Mouse (Mus musculus) adrenal gland, adult 8-10 months (tissue): Measurements from ENCODE around the gene Ppp5c. TPM values are rescaled to one million over a fixed set of nuclear protein-coding genes. Genes with fewer than 3 reads are reported as not detected.

Experiments
- DNase-seq: peaks from one replicate; pipeline ENCODE4 v3.0.0; 2022
- total RNA-seq, 4 experiments: library from RNA; stranded (reverse); gene quantifications; 2 replicates each; pipeline ENCODE4 v1.2.4; 2022

Gene Ppp5c
- total RNA-seq, 4 experiments from 2014 or later, result 74.7 to 96.9 (median 91.3) TPM

- DNase-seq, result no peak
These were observed 26.7 kb upstream of the Ppp5c start for GRCm38 (mm10) chr7:17054325-17054989.

DNA sequence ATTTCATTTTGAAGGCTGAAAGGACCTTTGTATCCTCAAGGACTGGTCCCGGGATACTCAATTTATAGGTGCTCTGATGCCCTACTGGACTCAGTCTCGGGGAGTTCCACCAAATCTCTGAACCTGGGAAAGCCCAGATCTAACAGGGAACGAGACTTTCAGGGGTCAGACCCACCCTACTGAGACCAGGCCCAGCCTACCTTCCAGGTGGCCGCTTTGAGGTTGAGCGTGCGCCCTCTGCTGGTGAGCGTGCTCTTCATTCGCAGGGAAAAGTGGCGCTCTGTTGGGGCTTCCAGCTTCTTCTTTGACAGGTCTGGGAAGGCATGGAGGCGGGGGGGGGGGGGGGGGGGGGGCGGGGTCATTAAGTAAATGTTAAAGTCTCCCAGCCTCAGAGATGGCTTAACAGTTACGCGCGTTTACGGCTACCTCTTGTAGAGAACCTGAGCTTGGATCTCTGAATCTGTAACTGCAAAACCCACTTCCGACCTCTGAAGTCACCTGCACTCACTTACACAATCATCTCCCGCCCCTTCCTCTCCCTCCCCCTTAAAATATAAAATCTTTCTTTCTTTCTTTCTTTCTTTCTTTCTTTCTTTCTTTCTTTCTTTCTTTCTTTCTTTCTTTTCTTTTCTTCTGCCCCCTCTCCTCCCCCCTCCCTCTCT, 23.3 kb upstream of the Ppp5c start:
- no peak for DNase-seq

GRCm38 (mm10) chr7:17050491-17050890, 22.8 kb upstream of the Ppp5c start:
- DNase-seq, result no peak

DNA sequence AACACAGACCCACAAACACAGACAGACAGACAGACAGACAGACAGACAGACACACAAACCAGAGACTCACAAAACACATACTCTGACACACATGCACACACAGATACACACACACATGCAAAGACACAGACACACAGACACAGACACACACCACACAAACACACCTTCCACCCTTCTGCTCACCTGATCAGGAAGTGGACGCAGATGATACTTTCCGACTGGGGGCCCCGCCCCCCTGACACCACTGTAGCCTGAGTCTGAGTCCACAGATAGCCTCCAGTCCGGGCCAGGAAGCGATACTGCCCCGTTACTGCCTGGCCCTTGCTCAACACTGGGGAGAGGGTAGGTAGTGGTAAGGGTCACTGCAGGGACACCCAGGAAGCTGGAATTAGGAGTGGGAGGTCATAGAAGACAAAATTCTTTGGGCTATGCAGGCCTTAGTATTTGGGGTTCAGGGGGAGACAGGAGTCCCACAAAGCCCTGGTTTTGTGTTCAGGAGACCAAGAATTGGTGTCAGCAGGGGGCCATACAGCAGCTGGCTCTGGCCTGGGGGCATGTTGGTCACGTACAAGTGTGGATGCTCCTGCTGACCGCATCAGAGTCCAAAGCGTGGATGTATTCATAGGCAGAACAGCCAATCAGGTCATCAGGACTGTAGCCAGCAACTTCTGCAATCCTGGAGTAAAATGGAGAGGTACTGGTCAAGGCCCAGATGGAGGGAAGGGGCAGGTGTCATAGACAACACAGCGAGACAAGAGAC, 20.9 kb upstream of the Ppp5c start:
- no peak for DNase-seq

DNA sequence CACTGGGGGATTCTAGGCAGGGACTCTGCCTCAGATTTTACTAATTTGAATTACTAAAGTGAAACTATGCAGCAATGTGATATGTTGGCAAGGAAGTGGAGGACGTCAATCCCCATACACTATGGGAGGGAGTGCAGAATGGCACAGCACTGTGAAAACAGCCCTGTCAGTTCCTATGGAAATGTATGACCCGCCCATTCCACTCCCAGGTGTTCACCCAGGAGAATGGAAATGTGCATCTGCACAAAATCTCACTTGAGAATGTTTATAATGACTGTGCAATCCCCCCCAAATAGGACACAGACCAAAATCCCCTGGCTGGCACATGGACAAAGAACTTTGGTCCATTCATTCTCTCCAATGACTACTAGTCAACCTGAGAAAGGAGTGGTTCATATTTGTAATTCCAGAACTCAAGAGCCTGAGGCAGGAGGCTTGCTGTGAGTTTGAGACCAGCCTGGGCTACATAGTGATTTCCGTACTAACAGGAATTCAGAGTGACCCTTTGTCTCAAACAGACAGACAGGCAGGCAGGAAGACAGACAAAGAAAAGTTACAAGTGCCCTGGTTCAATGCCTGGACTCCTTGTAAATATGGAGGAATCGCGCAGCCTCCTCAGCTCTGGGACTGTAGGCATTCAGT, 19.4 kb upstream of the Ppp5c start:
- no peak for DNase-seq

GRCm38 (mm10) chr7:17045743-17046142, 18.0 kb upstream of the Ppp5c start:
- DNase-seq, result no peak

- no peak for DNase-seq
These were observed 11.6 kb upstream of the Ppp5c start for GRCm38 (mm10) chr7:17039373-17039772.

DNA sequence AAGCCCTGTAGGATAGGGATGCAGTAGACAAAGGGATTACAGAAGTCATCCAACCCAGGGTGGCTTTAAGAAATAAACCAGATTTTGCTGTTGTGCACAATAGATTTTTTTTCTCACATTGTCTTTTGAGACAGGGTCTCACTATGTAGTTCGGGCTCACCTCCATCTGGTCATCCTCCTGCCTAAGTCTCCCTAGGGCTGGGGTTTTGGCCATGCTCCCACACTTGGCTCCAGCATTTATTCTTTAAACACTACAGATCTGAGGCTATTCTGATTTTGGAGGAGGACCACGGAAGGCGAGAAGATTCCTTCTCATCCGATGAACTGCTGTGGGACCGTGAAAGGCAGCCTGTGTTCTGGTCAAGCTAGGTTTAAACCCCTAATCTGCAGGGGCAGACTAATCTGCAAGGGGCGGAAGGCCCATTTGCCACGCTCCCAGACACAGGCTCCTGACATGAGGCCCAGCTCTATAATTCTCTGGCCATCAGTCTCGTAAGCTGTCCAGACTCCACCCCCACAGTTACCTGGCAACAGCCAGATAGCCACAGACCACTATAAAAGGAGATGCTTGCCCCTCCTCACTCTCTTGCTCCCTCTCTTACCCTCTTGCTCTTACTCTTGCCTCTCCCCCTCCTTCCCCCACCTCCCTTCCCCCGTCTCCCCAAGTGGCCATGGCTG, 10.4 kb upstream of the Ppp5c start:
- DNase-seq, result no peak

DNA sequence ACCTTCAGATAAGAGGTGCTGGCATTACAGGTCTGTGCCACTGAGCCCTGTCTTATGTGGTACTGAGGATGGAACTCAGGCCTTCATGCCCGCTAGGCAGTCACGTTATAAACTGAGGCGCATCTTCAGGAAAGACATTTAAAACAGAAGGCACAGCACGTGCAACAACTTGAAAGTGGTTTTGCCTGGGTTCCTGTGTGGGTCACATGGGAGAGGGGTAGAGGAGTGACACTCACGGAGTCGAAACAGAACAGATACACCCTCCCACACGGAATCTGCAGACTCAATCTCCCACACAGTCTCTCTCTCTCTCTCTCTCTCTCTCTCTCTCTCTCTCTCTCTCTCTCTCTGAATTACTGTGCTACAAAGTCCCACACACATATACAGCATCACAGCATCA, 2.5 kb upstream of the Ppp5c start:
- DNase-seq, result no peak

DNA sequence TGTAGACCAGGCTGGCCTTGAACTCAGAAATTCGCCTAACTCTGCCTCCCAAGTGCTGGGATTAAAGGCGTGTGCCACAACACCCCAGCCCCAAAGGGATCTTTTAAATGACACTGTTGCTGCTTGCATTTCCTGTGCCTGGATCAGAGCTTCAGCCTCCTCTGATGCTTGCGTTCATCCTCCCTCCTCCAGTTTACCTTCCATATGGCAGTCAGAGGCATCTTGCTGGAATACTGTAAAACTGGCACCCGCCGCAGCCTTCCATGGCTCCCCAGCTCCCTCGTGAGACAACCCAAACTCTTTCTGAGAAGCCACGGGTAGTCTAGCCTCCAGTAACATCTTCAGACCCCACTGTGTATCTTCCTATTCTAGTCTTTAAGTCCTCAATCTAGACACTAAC, 1.2 kb upstream of the Ppp5c start:
- DNase-seq, result no peak

DNA sequence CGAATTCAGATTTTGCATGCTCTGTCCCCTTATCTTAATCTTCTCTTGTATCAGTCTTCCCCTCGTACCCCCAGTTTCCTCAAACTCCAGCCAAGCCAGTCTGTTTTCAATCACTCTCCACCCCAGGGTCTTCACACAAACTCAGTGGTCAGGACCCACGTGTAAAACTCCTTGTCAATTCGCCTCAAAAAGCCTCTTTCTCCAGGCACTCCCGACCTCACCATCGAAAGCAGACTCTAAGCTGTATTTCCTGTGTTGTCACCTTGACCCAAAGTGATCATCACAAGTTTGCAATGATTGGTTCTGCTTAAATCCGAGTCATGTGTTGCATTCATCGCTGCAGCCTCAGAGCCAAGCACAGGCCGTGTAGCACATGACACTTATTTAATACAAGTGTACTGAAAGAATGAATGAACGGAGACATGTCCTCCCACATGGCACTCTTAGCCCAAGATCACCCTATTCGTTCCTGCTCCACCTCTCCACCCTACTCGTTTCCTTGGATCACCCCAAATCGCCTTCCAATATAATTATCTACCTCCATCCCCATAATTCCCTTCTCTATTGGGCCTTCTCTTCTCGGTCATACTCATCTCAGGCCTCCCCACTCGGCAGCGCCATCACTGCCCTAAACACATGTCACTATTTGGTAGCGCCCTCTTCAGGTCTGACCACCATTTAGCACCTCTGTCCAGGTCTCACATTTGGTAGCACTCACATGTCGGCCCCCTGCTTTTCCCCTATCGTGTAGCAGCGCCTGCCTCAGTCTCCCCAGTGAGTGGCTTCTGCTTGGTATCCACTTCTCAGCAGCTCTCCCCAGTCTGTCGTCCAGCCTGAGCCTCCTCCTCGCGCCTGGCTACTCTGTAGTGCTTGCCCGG, 775 bp downstream of the Ppp5c start:
- DNase-seq, result peak; percentile 68

DNA sequence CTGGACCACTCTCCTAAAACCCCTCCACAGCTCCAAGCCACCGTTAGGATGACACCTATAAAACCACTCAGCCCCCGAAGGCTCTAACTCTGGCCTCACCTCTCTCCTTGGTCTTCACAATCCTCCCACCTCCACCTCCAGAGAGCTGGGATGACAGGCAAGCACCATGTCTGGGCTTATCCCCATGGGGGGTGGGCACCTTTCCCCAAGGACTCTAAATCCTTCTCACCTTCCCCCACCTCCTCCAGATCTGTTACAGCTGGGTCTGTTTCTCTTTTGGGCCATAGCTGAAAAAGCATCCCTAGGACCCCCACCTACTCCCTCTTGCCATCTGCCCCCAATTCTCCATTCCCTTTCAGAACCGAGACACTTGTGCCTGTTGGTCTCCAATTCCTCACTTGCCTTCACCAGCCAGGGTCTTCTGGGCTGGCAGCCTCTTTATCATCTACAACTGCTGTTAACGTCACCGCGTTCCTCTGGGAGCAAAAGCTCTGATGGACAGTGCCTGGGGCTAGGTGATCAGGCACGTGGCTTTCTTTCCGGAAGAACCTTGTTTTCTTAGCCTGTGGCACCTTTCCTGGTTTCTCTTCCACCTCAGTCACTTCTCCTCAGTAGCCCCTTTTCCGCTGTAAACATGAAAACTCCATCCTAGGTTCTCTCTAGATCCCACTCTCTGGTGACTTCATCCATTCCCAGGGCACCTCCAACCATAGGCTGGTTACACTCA, 1.7 kb downstream of the Ppp5c start:
- no peak for DNase-seq

GRCm38 (mm10) chr7:17025505-17025894, 2.2 kb downstream of the Ppp5c start:
- DNase-seq, result no peak

DNA sequence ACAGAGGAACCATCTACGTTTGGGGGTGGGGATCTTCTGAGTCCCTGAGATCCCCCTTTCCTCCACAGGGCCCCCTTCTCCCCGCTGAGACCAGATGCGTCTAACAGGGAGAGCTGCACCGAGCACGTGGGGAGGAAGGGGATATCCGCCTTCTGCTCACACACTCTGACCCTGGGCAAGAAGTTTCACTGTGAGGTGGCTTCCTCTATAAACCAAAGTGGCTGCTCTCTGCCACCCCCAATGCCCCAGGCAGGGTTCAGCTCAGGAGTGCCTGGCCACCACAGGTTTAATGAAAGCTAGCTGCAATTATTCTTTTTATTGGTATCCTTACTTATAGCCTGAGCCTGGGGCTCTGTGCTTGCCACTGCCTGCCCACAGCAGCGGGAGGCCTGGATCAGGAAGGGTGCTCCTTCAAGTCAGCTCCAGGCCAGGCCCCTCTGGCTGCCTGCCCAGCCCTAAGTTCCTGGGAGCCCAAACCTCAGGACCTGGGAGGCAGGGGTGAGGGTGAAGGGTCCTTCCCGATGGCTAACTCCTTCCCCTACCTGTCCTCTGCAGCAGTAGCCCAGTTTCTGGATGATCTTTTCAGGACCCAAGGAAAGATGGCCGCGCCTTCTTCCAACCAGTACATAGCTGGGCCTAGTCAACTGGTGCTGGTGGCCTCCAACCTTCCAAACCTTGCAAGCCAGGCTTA, 2.8 kb downstream of the Ppp5c start:
- DNase-seq, result no peak

DNA sequence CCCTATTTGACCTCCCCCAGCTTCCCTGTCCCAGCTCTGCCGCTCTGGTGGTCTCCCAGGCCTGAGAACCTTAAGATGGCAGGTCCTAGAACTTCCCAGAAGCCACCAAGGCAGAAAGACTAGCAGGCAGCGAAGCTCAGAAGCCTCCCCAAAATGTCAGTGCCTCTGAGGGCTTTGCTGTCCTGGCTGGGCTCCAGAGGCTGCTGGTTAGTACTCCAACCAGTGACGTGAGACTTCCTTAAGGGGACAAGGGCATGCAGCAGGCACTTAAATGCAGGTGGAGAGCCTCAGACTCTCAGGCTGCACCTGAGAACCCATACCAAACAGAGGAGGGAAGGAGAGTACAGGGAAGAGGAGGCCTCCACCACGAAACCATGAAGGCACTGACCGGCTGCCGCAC, 3.6 kb downstream of the Ppp5c start:
- DNase-seq, result no peak

DNA sequence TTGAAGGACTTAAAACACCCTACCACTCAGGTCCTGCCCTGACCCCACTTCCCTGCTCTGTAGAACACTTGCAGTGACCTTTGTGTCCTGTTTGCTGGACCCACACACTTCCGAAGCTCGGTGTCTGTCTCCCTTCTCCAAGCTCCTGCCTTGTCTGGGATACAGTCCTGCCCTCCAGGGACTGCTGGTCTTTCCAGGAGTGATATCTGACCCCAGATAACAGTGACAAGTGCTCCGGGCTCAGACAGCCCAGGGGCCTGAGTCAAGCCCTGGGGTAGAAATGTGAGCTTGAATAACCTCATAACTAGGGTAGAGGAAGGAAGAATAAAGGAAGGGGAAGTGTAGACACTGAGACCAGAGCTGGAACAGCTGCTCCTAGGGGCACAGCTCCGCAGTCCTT, 4.0 kb downstream of the Ppp5c start:
- DNase-seq, result no peak

- DNase-seq, result no peak
These were observed 5.5 kb downstream of the Ppp5c start for GRCm38 (mm10) chr7:17022176-17022575.

DNA sequence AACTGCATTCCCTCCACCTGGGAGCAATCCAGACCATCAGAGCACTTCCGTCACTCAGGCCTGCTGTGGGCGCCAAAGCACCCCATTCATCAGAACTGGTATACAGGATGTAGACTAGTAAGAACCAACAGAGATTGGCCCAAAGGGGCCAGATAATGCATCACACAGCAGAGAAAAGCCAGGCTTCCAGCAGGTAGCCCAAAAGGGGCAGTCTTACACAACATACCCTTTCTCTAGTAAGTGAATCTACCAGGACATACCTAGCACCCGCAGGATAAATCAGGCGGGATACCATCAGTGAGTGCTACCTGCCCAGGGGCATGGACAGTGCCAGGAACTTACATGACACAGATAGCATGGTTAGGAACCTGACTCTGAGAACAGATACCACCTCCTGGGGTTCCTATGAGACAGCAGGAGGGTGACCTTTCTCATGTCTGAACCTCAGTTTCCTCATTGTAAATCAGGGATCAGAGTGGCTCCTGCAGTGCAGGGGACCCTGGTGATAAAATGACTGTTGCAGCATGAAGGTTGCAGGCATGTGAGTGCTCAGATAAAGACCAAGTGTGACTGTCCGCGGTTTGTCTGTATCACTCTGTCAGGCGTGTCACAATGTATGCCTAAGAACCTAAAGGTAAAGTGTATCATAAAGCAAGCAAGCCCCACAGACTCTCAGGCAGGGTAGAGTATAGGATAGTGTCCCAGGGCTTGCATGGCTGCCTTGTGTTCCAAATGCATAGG, 8.1 kb downstream of the Ppp5c start:
- no peak for DNase-seq

DNA sequence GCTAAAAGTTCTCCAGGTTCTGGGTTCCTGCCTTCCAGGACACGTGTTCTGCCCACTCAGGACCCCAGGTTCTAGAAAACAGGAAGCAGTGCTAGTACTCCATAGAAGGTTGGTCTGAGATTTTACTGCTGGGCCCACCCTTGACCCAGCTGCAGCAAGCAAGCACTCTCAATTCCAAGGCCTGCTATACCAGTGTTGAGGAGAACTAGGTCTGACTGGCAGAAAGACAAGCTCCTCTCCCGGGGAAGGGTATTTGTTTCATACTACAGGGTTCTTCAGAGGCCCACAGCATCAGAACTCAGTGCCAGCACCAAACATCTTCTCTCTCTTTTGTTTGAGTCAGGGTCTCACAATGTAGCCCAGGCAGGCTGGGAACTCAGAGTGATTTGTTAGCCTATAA, 9.8 kb downstream of the Ppp5c start:
- no peak for DNase-seq

DNA sequence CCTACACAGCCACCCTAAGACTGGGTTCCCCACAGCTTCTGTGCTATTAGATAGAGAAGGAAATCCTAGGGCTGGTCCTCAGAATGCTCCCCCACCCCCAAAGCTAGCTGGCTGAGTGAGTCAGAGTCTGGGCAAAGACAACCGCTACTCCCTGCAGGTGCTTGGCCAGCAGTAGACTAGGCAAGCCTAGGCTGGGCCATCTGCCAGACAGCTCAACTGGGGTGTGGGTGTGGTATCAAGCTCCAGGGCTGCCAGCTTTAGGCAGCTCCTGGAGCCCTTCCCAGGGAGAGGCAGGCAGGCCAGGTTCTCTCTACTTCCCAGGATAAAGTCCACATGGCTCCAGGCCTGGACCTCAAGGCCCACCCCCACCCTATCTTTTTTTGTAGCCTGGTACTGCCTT, 10.7 kb downstream of the Ppp5c start:
- DNase-seq, result peak; percentile 91
